Mouse (Mus musculus) midbrain, embryonic 16.5 days (tissue): Measurements from ENCODE around the gene Atp1b1. TPM values are rescaled to one million over a fixed set of nuclear protein-coding genes. Genes with fewer than 3 reads are reported as not detected.
A peak's percentile ranks its signal among the peaks of the same experiment; 100 is the strongest.

Experiments used
- ATAC-seq: fragments of 200-750 bp; cut with Nextera tagmentation; 2 replicates; pipeline ENCODE4 v1.8.0; 2017; ENCODE audit warnings: moderate TSS enrichment
- H3K27ac ChIP-seq: fragments of 300-500 bp; sonication (generic); 2 replicates; pipeline ENCODE4 v1.5.1; 2014; ENCODE audit warnings: mild to moderate bottlenecking, low read length, mixed read lengths
- H3K27me3 ChIP-seq: fragments of 300-500 bp; sonication (generic); 2 replicates; pipeline ENCODE4 v1.6.1; 2014; ENCODE audit warnings: low read depth, low read length, mixed read lengths; ENCODE audit not compliant: control insufficient read depth, insufficient read depth
- H3K36me3 ChIP-seq: fragments of 300-500 bp; sonication (generic); 2 replicates; pipeline ENCODE4 v1.6.1; 2014; ENCODE audit warnings: mild to moderate bottlenecking, low read length, moderate library complexity, mixed read lengths; ENCODE audit not compliant: control insufficient read depth, insufficient read depth
- H3K4me1 ChIP-seq: fragments of 300-500 bp; sonication (generic); 2 replicates; pipeline ENCODE4 v1.6.1; 2014; ENCODE audit warnings: mild to moderate bottlenecking, low read length, mixed read lengths; ENCODE audit not compliant: control insufficient read depth, insufficient read depth
- H3K4me2 ChIP-seq: fragments of 300-500 bp; sonication (generic); 2 replicates; pipeline ENCODE4 v1.6.1; 2014; ENCODE audit warnings: mild to moderate bottlenecking, low read length, mixed read lengths
- H3K4me3 ChIP-seq: fragments of 300-500 bp; sonication (generic); 2 replicates; pipeline ENCODE4 v1.5.1; 2014; ENCODE audit warnings: low read depth, mild to moderate bottlenecking, low read length, moderate library complexity, mixed read lengths
- H3K9ac ChIP-seq: fragments of 300-500 bp; sonication (generic); 2 replicates; pipeline ENCODE4 v1.6.1; 2014; ENCODE audit warnings: low read depth, low read length, mixed read lengths
- H3K9me3 ChIP-seq: fragments of 300-500 bp; sonication (generic); replicated peaks from 2 replicates; pipeline ENCODE4 v1.6.1; 2014; ENCODE audit warnings: mild to moderate bottlenecking, low read length, mixed read lengths; ENCODE audit not compliant: control insufficient read depth, poor library complexity, severe bottlenecking
- WGBS: fragments of 180-500 bp; shearing (Covaris S2); extraction: QIAGEN DNeasy Blood & Tissue Kit; methylation state at CpG from one replicate; pipeline ENCODE4 v1.1.7; 2014; 5-methylcytosine and 5-hydroxymethylcytosine counted together
- polyA plus RNA-seq: library from polyadenylated mRNA; unstranded; fragments of >200 nt; fragmentation: Nextera tagmentation; extraction: Ambion mirVana; gene quantifications from 2 replicates; pipeline ENCODE4 v1.2.1, GENCODE M21; 2015

Gene Atp1b1
- polyA plus RNA-seq, 1 experiment from 2014 or later: 311 TPM

DNA sequence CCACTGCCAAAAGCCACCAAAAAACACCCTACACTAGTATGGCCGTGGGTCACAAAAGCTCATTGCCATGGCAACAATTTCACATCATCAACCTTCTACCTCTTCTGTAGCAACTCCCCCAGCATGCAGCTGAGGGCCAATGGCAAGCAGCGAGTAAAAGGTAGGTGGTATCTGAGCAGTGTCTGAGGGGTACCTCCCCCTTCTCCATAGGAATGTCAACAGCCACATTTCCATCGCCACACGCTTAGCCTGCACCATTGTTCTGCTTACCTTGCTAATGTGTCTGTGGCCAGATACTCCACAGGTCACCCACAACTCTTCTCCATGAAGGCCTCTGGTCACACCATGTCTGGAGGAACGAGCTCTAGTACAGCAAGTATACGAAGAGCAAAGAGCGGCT, 15.2 kb upstream of the Atp1b1 start:
- Histone ChIP-seq H3K9ac (no peak overlapping the region), H3K27ac (no peak overlapping the region), H3K9me3 (no peaks in the 10 kb centered on the region), H3K4me2 (no peak overlapping the region), H3K27me3 (no peaks in the 10 kb centered on the region), H3K4me1 (peaks cover 17% of the 10 kb centered on the region), H3K4me3 (no peak overlapping the region), H3K36me3 (no peaks in the 10 kb centered on the region)
- ATAC-seq: no peak
- 88% methylated on average over 7 of the region's 7 CpGs for whole genome bisulfite sequencing

DNA sequence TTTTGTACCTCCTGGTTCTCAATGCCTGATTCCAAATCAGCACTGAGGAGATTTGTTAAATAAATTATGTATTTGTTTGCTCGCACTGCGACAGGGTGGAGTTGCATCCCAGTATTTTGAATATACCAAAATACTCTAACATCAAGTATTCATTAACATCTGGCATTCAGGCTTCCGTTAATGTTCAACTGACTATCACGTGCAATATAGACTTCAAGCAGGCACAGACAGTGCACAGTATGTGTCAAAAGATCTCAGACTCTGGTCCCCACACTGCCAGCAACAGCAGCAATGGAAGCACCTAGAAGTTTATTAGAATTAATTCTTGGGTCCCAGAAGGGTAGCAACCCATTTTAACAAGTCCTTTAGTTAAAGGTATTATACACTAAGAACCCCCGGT, 13.5 kb upstream of the Atp1b1 start:
- Histone ChIP-seq H3K4me2 (no peak overlapping the region), H3K4me3 (no peak overlapping the region), H3K9ac (no peak overlapping the region), H3K9me3 (no peaks in the 10 kb centered on the region), H3K27me3 (no peaks in the 10 kb centered on the region), H3K4me1 (peaks cover 17% of the 10 kb centered on the region), H3K36me3 (no peaks in the 10 kb centered on the region), H3K27ac (no peak overlapping the region)
- ATAC-seq: no peak
- WGBS: 95% methylated on average over 5 of the region's 5 CpGs

DNA sequence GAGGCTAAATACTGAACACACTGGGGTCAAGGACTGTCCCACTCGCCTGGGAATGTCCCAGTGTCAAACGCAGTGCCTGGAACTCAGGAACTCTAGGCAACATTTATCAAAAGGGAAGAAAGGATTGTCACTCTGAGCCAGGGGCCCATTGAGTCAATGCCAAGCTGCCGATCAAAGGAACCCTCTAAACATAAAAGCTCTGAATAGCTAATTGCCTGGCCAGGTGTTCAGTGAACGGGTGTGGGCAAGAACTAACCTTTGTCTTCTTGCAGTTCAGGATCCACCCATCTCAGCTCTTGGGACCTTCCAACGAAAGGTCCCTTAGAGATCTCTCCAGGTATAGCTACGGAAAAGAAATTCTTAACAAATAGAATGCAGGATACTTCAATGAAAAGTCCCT, 12.8 kb upstream of the Atp1b1 start:
- Histone ChIP-seq H3K4me3 (no peak overlapping the region), H3K4me1 (peaks cover 17% of the 10 kb centered on the region), H3K9ac (no peak overlapping the region), H3K27ac (no peak overlapping the region), H3K36me3 (no peaks in the 10 kb centered on the region), H3K4me2 (no peak overlapping the region), H3K27me3 (no peaks in the 10 kb centered on the region), H3K9me3 (no peaks in the 10 kb centered on the region)
- 65% methylated on average over 6 of the region's 6 CpGs for WGBS
- no peak for ATAC-seq

GRCm38 (mm10) chr1:164468329-164468728, 10.2 kb upstream of the Atp1b1 start:
- Histone ChIP-seq H3K27ac (no peak overlapping the region), H3K4me3 (no peak overlapping the region), H3K36me3 (no peaks in the 10 kb centered on the region), H3K9me3 (no peaks in the 10 kb centered on the region), H3K4me2 (no peak overlapping the region), H3K9ac (no peak overlapping the region), H3K27me3 (no peaks in the 10 kb centered on the region), H3K4me1 (no peaks in the 10 kb centered on the region)
- ATAC-seq: no peak
- 81% methylated on average over 8 of the region's 8 CpGs for WGBS

DNA sequence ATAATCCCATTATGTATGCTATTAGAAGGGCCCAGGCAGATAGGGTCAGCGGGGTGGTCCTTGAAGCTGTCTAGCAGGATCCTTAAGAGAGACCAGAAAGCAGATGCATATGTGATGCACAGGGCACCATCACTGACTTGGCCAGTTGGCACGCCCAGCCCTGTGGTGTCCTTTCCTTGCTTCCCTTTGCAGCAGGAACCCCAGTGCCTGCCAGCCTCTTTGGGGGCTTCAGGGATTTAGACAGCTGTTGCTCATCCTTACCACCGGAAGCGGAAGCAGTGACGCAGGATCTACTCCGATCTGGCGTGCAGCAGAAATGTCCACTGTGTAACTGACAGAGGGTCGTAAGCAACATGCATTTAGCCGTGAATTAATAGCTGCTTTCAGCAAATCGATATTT, 9.3 kb upstream of the Atp1b1 start:
- Histone ChIP-seq H3K36me3 (no peaks in the 10 kb centered on the region), H3K9ac (no peak overlapping the region), H3K4me2 (no peak overlapping the region), H3K27ac (no peak overlapping the region), H3K9me3 (no peaks in the 10 kb centered on the region), H3K4me1 (no peaks in the 10 kb centered on the region), H3K4me3 (no peak overlapping the region), H3K27me3 (no peaks in the 10 kb centered on the region)
- 90% methylated on average over 10 of the region's 10 CpGs for WGBS
- ATAC-seq: no peak

GRCm38 (mm10) chr1:164461726-164462125, 3.6 kb upstream of the Atp1b1 start:
- Histone ChIP-seq H3K27ac (peak overlapping the region; percentile 38; the same call in 1 of the 2 replicates), H3K27me3 (no peaks in the 10 kb centered on the region), H3K4me1 (peaks cover 23% of the 10 kb centered on the region), H3K36me3 (no peaks in the 10 kb centered on the region), H3K9ac (no peak overlapping the region), H3K9me3 (no peaks in the 10 kb centered on the region), H3K4me3 (no peak overlapping the region; the same call in 1 of the 2 replicates), H3K4me2 (peak overlapping the region; percentile 41)
- WGBS: 19% methylated on average over 10 of the region's 10 CpGs
- ATAC-seq: no peak

- no peak overlapping the region for H3K4me3 ChIP-seq
- H3K9ac ChIP-seq: no peak overlapping the region
- no peak overlapping the region for H3K4me2 ChIP-seq
- WGBS: 77% methylated on average over 13 of the region's 13 CpGs
- H3K36me3 ChIP-seq: no peaks in the 10 kb centered on the region
- H3K9me3 ChIP-seq: no peaks in the 10 kb centered on the region
- peaks cover 23% of the 10 kb centered on the region for H3K4me1 ChIP-seq
- no peak for ATAC-seq
- H3K27me3 ChIP-seq: no peaks in the 10 kb centered on the region
- no peak overlapping the region for H3K27ac ChIP-seq
Measured at GRCm38 (mm10) chr1:164460921-164461697, 3.0 kb upstream of the Atp1b1 start.

GRCm38 (mm10) chr1:164459127-164459905, 1.2 kb upstream of the Atp1b1 start:
- no peak for ATAC-seq
- Histone ChIP-seq H3K4me3 (peak overlapping the region; percentile 64), H3K4me1 (peaks cover 30% of the 10 kb centered on the region), H3K9ac (peak overlapping the region; percentile 90), H3K27ac (peak overlapping the region; percentile 97), H3K27me3 (no peaks in the 10 kb centered on the region), H3K9me3 (no peaks in the 10 kb centered on the region), H3K36me3 (no peaks in the 10 kb centered on the region), H3K4me2 (peak overlapping the region; percentile 57)
- 58% methylated on average over 12 of the region's 12 CpGs for WGBS

- Histone ChIP-seq H3K9me3 (no peaks in the 10 kb centered on the region), H3K27ac (peak overlapping the region; percentile 97), H3K27me3 (no peaks in the 10 kb centered on the region), H3K36me3 (no peaks in the 10 kb centered on the region), H3K4me3 (peak overlapping the region; percentile 64), H3K4me2 (peak overlapping the region; percentile 57), H3K4me1 (peaks cover 33% of the 10 kb centered on the region), H3K9ac (peak overlapping the region; percentile 90)
- ATAC-seq: peak; percentile 47
- 2% methylated on average over 22 of the region's 22 CpGs for WGBS
Measured at GRCm38 (mm10) chr1:164458621-164459051, 481 bp upstream of the Atp1b1 start.
